Mouse (Mus musculus): ENCODE measurements around the gene Dock1. TPM values are rescaled to one million over a fixed set of nuclear protein-coding genes. Genes with fewer than 3 reads are reported as not detected.

Dock1 gene
- polyA plus RNA-seq, 1 experiment from 2014 or later, result 48.4 TPM

- no peak overlapping the region for H3K27ac ChIP-seq (ENCODE audit: low read length)
- 79% methylated on average over 2 of the region's 2 CpGs for WGBS
- no peak for ATAC-seq (ENCODE audit: insufficient number of reproducible peaks, insufficient read depth, low FRiP score, low read depth)
- H3K36me3 ChIP-seq (ENCODE audit: control insufficient read depth, insufficient read depth, low read length), result no peaks in the 10 kb centered on the region
- no peak overlapping the region for H3K4me2 ChIP-seq (replicated peaks; ENCODE audit: low read depth, low read length)
- H3K9me3 ChIP-seq (ENCODE audit: control insufficient read depth, low read depth, low read length), result no peaks in the 10 kb centered on the region
- H3K4me1 ChIP-seq (ENCODE audit: control insufficient read depth, insufficient read depth, low read length), result no peaks in the 10 kb centered on the region
- no peak overlapping the region for H3K4me3 ChIP-seq (ENCODE audit: low read depth, low read length)
- H3K9ac ChIP-seq (replicated peaks; ENCODE audit: low read depth, low read length), result no peak overlapping the region
- H3K27me3 ChIP-seq (ENCODE audit: control insufficient read depth, insufficient read depth, low read length), result no peaks in the 10 kb centered on the region
Measured at GRCm38 (mm10) chr7:134840066-134840465, 169.6 kb downstream of the Dock1 start.

DNA sequence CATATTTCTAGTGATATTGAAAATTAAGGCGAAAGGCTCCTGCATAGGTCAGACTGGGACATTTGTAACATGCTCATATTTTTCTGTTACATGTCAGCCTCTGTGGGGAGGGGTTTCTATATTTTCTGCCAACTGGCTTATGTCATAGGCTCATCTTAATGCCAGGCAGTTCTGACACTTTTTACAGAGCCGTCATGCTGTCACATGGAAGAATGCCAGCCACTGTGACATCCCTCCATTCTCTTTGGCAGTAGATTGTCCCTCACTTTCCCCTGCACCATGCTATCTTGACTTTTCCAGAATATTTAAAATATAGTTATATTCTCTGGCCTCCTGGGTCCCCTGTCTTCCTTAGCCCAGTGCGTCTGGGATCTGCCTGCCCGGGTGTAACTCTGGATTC is 172.3 kb downstream of the Dock1 start:
- WGBS, result 89% methylated on average over 4 of the region's 4 CpGs
- H3K4me1 ChIP-seq (ENCODE audit: control insufficient read depth, insufficient read depth, low read length), result no peaks in the 10 kb centered on the region

DNA sequence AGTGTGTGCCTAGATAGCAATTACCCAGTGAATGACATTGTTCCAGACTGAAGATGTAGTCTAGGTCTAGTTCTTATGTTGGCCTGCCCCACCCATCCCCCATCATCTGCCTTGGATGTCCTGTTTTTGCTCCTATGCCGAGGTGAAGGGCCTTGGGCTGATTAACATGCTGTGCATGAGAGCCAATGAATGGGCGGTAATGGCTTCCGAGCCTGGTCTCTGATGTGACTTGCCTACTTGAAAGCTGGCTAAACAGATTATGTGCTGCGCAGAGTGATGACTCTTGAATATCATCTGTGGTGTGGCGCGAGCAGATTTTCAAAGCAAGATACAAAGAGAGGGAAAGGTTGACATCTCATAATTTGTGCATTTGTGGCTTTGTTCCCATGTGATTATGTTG is 191.5 kb downstream of the Dock1 start:
- Histone ChIP-seq H3K4me2 (replicated peaks; ENCODE audit: low read depth, low read length) (no peak overlapping the region), H3K4me1 (ENCODE audit: control insufficient read depth, insufficient read depth, low read length) (no peaks in the 10 kb centered on the region), H3K4me3 (ENCODE audit: low read depth, low read length) (no peak overlapping the region), H3K36me3 (ENCODE audit: control insufficient read depth, insufficient read depth, low read length) (no peaks in the 10 kb centered on the region), H3K27me3 (ENCODE audit: control insufficient read depth, insufficient read depth, low read length) (no peaks in the 10 kb centered on the region), H3K27ac (ENCODE audit: low read length) (no peak overlapping the region), H3K9me3 (ENCODE audit: control insufficient read depth, low read depth, low read length) (no peaks in the 10 kb centered on the region), H3K9ac (replicated peaks; ENCODE audit: low read depth, low read length) (no peak overlapping the region)
- WGBS, result 87% methylated on average over 6 of the region's 6 CpGs
- no peak for ATAC-seq (ENCODE audit: insufficient number of reproducible peaks, insufficient read depth, low FRiP score, low read depth)

More for the DNA sequence above, 172.3 kb downstream of the Dock1 start:
- no peak overlapping the region for H3K27ac ChIP-seq (ENCODE audit: low read length)
- no peak overlapping the region for H3K4me3 ChIP-seq (ENCODE audit: low read depth, low read length)
- no peak for ATAC-seq (ENCODE audit: insufficient number of reproducible peaks, insufficient read depth, low FRiP score, low read depth)
- H3K4me2 ChIP-seq (replicated peaks; ENCODE audit: low read depth, low read length), result no peak overlapping the region
- H3K9ac ChIP-seq (replicated peaks; ENCODE audit: low read depth, low read length), result no peak overlapping the region
- H3K36me3 ChIP-seq (ENCODE audit: control insufficient read depth, insufficient read depth, low read length), result no peaks in the 10 kb centered on the region
- H3K9me3 ChIP-seq (ENCODE audit: control insufficient read depth, low read depth, low read length), result no peaks in the 10 kb centered on the region
- no peaks in the 10 kb centered on the region for H3K27me3 ChIP-seq (ENCODE audit: control insufficient read depth, insufficient read depth, low read length)

DNA sequence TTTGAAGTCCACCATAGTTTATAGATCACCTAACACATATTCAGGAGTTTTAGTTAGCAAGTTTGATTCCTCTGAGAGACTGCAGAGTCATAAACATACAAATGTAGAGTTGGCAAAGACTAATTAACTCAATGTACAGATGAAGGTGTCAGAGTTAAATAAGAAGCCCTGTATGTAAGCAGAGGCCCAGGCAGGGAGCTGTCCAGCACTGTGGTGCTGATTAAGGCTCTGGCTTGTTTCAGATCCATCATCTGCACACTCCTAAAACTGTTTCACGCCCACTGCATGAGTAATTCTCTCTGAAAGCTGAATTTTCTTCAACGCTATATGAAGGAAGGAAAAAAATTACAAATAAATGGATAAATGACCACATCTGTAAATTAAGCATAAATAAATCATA is 193.7 kb downstream of the Dock1 start:
- Histone ChIP-seq H3K36me3 (ENCODE audit: control insufficient read depth, insufficient read depth, low read length) (no peaks in the 10 kb centered on the region), H3K4me1 (ENCODE audit: control insufficient read depth, insufficient read depth, low read length) (no peaks in the 10 kb centered on the region), H3K4me2 (replicated peaks; ENCODE audit: low read depth, low read length) (no peak overlapping the region), H3K27me3 (ENCODE audit: control insufficient read depth, insufficient read depth, low read length) (no peaks in the 10 kb centered on the region), H3K27ac (ENCODE audit: low read length) (no peak overlapping the region), H3K9me3 (ENCODE audit: control insufficient read depth, low read depth, low read length) (no peaks in the 10 kb centered on the region), H3K4me3 (ENCODE audit: low read depth, low read length) (no peak overlapping the region), H3K9ac (replicated peaks; ENCODE audit: low read depth, low read length) (no peak overlapping the region)
- WGBS, result 62% methylated on average over 2 of the region's 2 CpGs
- ATAC-seq (ENCODE audit: insufficient number of reproducible peaks, insufficient read depth, low FRiP score, low read depth), result no peak

GRCm38 (mm10) chr7:134872511-134872910 is 202.1 kb downstream of the Dock1 start:
- H3K4me2 ChIP-seq (replicated peaks; ENCODE audit: low read depth, low read length), result no peak overlapping the region
- 61% methylated on average over 3 of the region's 3 CpGs for WGBS
- no peak for ATAC-seq (ENCODE audit: insufficient number of reproducible peaks, insufficient read depth, low FRiP score, low read depth)
- no peak overlapping the region for H3K4me3 ChIP-seq (ENCODE audit: low read depth, low read length)
- H3K9me3 ChIP-seq (ENCODE audit: control insufficient read depth, low read depth, low read length), result no peaks in the 10 kb centered on the region
- H3K36me3 ChIP-seq (ENCODE audit: control insufficient read depth, insufficient read depth, low read length), result peaks cover 6% of the 10 kb centered on the region; the same call in 1 of the 2 replicates
- H3K4me1 ChIP-seq (ENCODE audit: control insufficient read depth, insufficient read depth, low read length), result no peaks in the 10 kb centered on the region
- H3K9ac ChIP-seq (replicated peaks; ENCODE audit: low read depth, low read length), result no peak overlapping the region
- H3K27me3 ChIP-seq (ENCODE audit: control insufficient read depth, insufficient read depth, low read length), result no peaks in the 10 kb centered on the region
- H3K27ac ChIP-seq (ENCODE audit: low read length), result no peak overlapping the region

GRCm38 (mm10) chr7:134872981-134873380 is 202.5 kb downstream of the Dock1 start:
- WGBS, result 93% methylated on average over 7 of the region's 7 CpGs
- no peaks in the 10 kb centered on the region for H3K27me3 ChIP-seq (ENCODE audit: control insufficient read depth, insufficient read depth, low read length)
- H3K27ac ChIP-seq (ENCODE audit: low read length), result no peak overlapping the region
- no peak for ATAC-seq (ENCODE audit: insufficient number of reproducible peaks, insufficient read depth, low FRiP score, low read depth)
- H3K36me3 ChIP-seq (ENCODE audit: control insufficient read depth, insufficient read depth, low read length), result peaks cover 8% of the 10 kb centered on the region; the same call in 1 of the 2 replicates
- no peaks in the 10 kb centered on the region for H3K4me1 ChIP-seq (ENCODE audit: control insufficient read depth, insufficient read depth, low read length)
- H3K9ac ChIP-seq (replicated peaks; ENCODE audit: low read depth, low read length), result no peak overlapping the region
- H3K4me3 ChIP-seq (ENCODE audit: low read depth, low read length), result no peak overlapping the region
- H3K4me2 ChIP-seq (replicated peaks; ENCODE audit: low read depth, low read length), result no peak overlapping the region
- H3K9me3 ChIP-seq (ENCODE audit: control insufficient read depth, low read depth, low read length), result no peaks in the 10 kb centered on the region

DNA sequence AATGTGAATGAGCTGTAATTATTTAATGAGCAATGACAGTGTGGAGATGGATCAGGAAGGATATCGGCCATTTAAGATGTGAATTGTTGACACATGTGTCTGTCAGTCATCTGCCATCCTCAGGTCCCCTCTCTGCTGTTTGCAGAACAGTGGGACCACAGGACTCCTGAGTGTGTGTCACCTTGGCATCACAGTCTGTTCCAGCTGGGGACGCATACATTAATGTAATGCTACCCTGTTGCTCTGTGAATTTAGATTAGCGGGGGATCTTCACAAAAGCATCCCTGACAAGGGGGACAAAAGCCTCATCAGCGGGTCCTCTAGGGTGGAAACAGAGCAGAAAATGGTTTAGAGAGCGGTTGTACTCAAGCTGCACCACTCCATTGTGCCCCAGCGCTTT is 208.5 kb downstream of the Dock1 start:
- Histone ChIP-seq H3K27ac (ENCODE audit: low read length) (no peak overlapping the region), H3K9ac (replicated peaks; ENCODE audit: low read depth, low read length) (no peak overlapping the region), H3K4me1 (ENCODE audit: control insufficient read depth, insufficient read depth, low read length) (no peaks in the 10 kb centered on the region), H3K27me3 (ENCODE audit: control insufficient read depth, insufficient read depth, low read length) (no peaks in the 10 kb centered on the region), H3K4me2 (replicated peaks; ENCODE audit: low read depth, low read length) (no peak overlapping the region), H3K4me3 (ENCODE audit: low read depth, low read length) (no peak overlapping the region), H3K9me3 (ENCODE audit: control insufficient read depth, low read depth, low read length) (no peaks in the 10 kb centered on the region), H3K36me3 (ENCODE audit: control insufficient read depth, insufficient read depth, low read length) (peaks cover 8% of the 10 kb centered on the region; the same call in 1 of the 2 replicates)
- no peak for ATAC-seq (ENCODE audit: insufficient number of reproducible peaks, insufficient read depth, low FRiP score, low read depth)
- WGBS, result 89% methylated on average over 6 of the region's 6 CpGs

GRCm38 (mm10) chr7:134880431-134880830 is 210.0 kb downstream of the Dock1 start:
- Histone ChIP-seq H3K4me3 (ENCODE audit: low read depth, low read length) (no peak overlapping the region), H3K27me3 (ENCODE audit: control insufficient read depth, insufficient read depth, low read length) (no peaks in the 10 kb centered on the region), H3K9me3 (ENCODE audit: control insufficient read depth, low read depth, low read length) (no peaks in the 10 kb centered on the region), H3K4me2 (replicated peaks; ENCODE audit: low read depth, low read length) (no peak overlapping the region), H3K27ac (ENCODE audit: low read length) (no peak overlapping the region), H3K9ac (replicated peaks; ENCODE audit: low read depth, low read length) (no peak overlapping the region), H3K4me1 (ENCODE audit: control insufficient read depth, insufficient read depth, low read length) (no peaks in the 10 kb centered on the region), H3K36me3 (ENCODE audit: control insufficient read depth, insufficient read depth, low read length) (peaks cover 2% of the 10 kb centered on the region; the same call in 1 of the 2 replicates)
- WGBS, result 75% methylated on average over 6 of the region's 6 CpGs
- no peak for ATAC-seq (ENCODE audit: insufficient number of reproducible peaks, insufficient read depth, low FRiP score, low read depth)

DNA sequence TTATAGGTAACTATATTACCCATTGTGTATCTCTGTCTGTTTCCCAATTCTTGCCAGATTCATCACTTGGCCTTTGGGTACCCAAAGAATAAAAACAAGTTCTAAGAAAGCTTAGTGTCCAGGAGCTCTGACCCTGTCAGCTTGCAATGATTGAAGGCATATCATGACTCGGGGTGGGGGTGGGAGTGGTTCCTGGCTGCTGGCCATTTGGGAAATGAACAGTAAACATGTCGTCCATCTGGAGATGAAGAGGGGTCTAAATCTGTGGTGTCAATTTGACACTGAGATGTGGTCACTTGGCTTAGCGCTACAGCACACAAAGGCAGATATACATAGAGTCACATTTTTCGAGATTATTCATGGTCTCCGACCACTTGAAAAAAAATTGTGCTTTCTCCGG is 213.1 kb downstream of the Dock1 start:
- Histone ChIP-seq H3K4me2 (replicated peaks; ENCODE audit: low read depth, low read length) (no peak overlapping the region), H3K9me3 (ENCODE audit: control insufficient read depth, low read depth, low read length) (no peaks in the 10 kb centered on the region), H3K4me1 (ENCODE audit: control insufficient read depth, insufficient read depth, low read length) (no peaks in the 10 kb centered on the region), H3K9ac (replicated peaks; ENCODE audit: low read depth, low read length) (no peak overlapping the region), H3K36me3 (ENCODE audit: control insufficient read depth, insufficient read depth, low read length) (no peaks in the 10 kb centered on the region; the same call in 1 of the 2 replicates), H3K4me3 (ENCODE audit: low read depth, low read length) (no peak overlapping the region), H3K27me3 (ENCODE audit: control insufficient read depth, insufficient read depth, low read length) (no peaks in the 10 kb centered on the region), H3K27ac (ENCODE audit: low read length) (no peak overlapping the region)
- WGBS, result 49% methylated on average over 6 of the region's 6 CpGs
- no peak for ATAC-seq (ENCODE audit: insufficient number of reproducible peaks, insufficient read depth, low FRiP score, low read depth)
